Mouse (Mus musculus): ENCODE measurements around the gene Zfp658. TPM values are rescaled to one million over a fixed set of nuclear protein-coding genes. Genes with fewer than 3 reads are reported as not detected.

The Zfp658 gene
- total and polyA plus RNA-seq, 3 experiments: 0.70 to 0.93 (median 0.86) TPM

DNA sequence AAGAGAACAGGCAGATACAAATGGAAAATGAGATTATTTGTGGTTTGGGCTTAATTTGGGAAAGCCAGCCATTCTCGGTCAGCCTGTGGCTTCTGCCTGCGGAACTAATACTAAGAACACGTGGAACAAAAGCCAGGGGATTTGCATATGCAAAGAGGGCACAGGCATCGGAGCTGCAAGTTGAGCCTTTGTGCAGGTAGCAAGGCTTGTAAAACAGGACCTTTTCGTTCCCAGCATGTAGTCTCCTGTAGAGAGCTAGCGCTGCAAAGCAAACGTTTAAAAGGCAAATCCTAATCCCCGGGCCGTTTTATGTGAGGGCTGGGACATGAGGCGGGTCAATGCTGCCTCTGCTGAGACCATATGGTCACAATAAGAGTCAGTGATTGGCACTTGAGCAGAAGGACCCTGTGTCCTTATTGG, 605 bp downstream of the Zfp658 start:
- no peak for TF ChIP-seq EP300 (IDR thresholded peaks at IDR 0.05; ENCODE audit: insufficient read depth, low read depth, low read length)
- TF ChIP-seq CTCF (IDR thresholded peaks at IDR 0.05): no peak
- TF ChIP-seq POLR2A (IDR thresholded peaks at IDR 0.05; ENCODE audit: insufficient read depth, low read depth, low read length): no peak
- intact Hi-C loops (cut with DNase I): loop anchor here (2.0 to 10.0 kb wide), 3 partner anchors 16 to 258 kb away; partner anchors contain the start of genes Ctu1 and Zfp719
- Histone ChIP-seq H3K27ac (peak overlapping the region; percentile 66), H3K4me3 (peak overlapping the region; percentile 63), H3K36me3 (ENCODE audit: control insufficient read depth, insufficient read depth, low read length) (no peaks in the 10 kb centered on the region), H3K9ac (ENCODE audit: low read depth, low read length) (peak overlapping the region; percentile 65), H3K27me3 (ENCODE audit: control insufficient read depth, insufficient read depth, low read length) (no peaks in the 10 kb centered on the region), H3K4me1 (ENCODE audit: control insufficient read depth, insufficient read depth, low read length) (peaks cover 2% of the 10 kb centered on the region), H3K79me2 (replicated peaks; ENCODE audit: control insufficient read depth, insufficient read depth, low read length) (no peaks in the 10 kb centered on the region)
- no peak for DNase-seq
- WGBS: 2% methylated on average over 10 of the region's 10 CpGs

DNA sequence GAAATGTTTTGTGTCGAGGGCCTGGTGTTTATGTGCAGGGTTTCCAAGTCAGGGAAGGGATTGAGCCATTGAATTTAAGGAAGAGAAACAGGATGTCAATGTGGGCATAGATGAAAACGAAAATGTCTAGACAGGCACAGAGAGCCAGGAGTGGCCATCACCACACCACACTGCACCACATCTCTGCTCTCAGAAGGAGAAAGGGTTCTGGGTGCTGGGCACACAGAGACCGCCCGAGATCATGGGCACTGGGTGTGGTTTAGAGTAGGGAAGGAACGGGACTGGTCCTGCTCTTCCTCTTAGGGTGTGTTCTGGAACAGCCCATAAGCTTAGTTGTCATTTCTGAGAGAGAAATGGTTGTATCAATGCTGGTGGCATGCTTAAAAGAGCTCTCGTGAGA, 1.2 kb downstream of the Zfp658 start:
- Histone ChIP-seq H3K4me3 (peak overlapping the region; percentile 63; the same call in 1 of the 2 replicates), H3K9ac (ENCODE audit: low read depth, low read length) (no peak overlapping the region), H3K27me3 (ENCODE audit: control insufficient read depth, insufficient read depth, low read length) (no peaks in the 10 kb centered on the region), H3K4me1 (ENCODE audit: control insufficient read depth, insufficient read depth, low read length) (peaks cover 2% of the 10 kb centered on the region), H3K36me3 (ENCODE audit: control insufficient read depth, insufficient read depth, low read length) (no peaks in the 10 kb centered on the region), H3K27ac (no peak overlapping the region), H3K79me2 (replicated peaks; ENCODE audit: control insufficient read depth, insufficient read depth, low read length) (no peaks in the 10 kb centered on the region)
- TF ChIP-seq EP300 (IDR thresholded peaks at IDR 0.05; ENCODE audit: insufficient read depth, low read depth, low read length) (no peak), CTCF (IDR thresholded peaks at IDR 0.05) (no peak), POLR2A (IDR thresholded peaks at IDR 0.05; ENCODE audit: insufficient read depth, low read depth, low read length) (no peak)
- DNase-seq: peak; percentile 15 to 26
- intact Hi-C loops (cut with DNase I): loop anchor here (2.0 to 10.0 kb wide), 3 partner anchors 16 to 258 kb away; partner anchors contain the start of genes Ctu1 and Zfp719
- WGBS: 48% methylated on average over 6 of the region's 6 CpGs

DNA sequence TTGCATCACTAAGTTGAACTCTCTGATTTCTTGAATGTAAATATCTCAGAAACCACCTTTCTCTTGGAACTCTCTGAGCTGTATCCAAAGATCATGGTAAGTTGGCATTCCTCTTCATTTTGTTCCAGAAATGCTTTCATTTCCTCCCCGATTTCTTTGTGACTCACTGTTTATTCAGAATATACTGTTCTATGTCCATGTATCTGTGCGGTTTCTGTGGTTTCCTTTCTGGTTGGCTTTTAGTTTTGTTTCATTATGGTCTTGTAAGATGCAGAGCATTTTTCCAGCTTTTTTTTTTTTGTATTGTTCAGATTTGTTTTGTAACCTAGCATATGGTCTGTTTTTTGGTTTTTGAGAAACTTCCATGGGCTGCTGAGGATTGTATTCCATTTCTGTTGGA, 9.2 kb downstream of the Zfp658 start:
- no peaks in the 10 kb centered on the region for H3K36me3 ChIP-seq (ENCODE audit: control insufficient read depth, insufficient read depth, low read length)
- no peak for DNase-seq
- H3K27ac ChIP-seq: no peak overlapping the region
- no peaks in the 10 kb centered on the region for H3K4me1 ChIP-seq (ENCODE audit: control insufficient read depth, insufficient read depth, low read length)
- no peak overlapping the region for H3K9ac ChIP-seq (ENCODE audit: low read depth, low read length)
- TF ChIP-seq CTCF (IDR thresholded peaks at IDR 0.05): no peak
- no peak for TF ChIP-seq POLR2A (IDR thresholded peaks at IDR 0.05; ENCODE audit: insufficient read depth, low read depth, low read length)
- no peak for TF ChIP-seq EP300 (IDR thresholded peaks at IDR 0.05; ENCODE audit: insufficient read depth, low read depth, low read length)
- H3K27me3 ChIP-seq (ENCODE audit: control insufficient read depth, insufficient read depth, low read length): no peaks in the 10 kb centered on the region
- H3K4me3 ChIP-seq: no peak overlapping the region
- intact Hi-C loops (cut with DNase I): loop anchor here (10.0 kb wide), 1 partner anchor 214 kb away; the partner anchor contains the start of gene Klk10
- 92% methylated on average over 2 of the region's 2 CpGs for WGBS
- H3K79me2 ChIP-seq (replicated peaks; ENCODE audit: control insufficient read depth, insufficient read depth, low read length): no peaks in the 10 kb centered on the region

DNA sequence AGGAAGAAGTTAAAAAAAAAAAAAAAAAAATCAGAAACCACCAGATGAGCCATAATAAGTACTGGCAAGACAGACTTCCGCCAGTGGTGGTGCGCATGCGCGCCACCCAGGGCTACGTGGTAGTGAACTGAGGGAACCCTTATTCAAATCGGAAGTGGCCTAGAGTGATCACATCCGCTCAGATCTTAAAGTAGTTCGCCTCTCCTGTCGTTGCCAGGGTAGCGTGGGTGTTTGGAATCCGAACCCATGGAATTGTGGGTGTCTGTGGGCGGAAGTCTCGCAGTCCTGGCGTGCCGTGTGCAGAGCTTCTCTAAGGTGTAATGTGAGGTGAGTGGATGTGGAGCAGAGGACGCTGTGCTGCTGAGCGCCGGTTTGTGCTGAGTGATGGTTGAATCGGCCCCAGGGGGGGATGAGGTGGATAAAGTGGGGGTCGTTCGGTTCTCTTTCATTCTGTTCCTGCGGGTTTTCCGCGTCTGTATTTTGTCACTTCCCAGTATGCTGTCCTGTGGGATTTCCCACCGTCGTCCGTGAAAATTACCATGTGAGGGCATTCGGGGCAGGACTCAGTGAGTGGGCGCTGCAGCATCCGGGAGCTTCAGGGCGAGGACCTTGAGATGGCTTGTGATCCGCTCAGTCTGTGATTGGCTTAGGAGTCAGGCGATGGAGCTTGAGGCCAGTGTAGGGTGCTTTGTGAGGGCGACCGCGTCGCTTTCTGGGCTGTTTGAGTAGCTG, 17.6 kb downstream of the Zfp658 start, which contains the start of gene Zfp719:
Gene Zfp719 (plus strand): TSS at position 171 of the 732 bp plus-strand sequence.
- no peaks in the 10 kb centered on the region; the same call in 1 of the 2 replicates for H3K36me3 ChIP-seq (ENCODE audit: control insufficient read depth, insufficient read depth, low read length)
- H3K27ac ChIP-seq: peak within 1 kb of the TSS; percentile 88
- H3K27me3 ChIP-seq (ENCODE audit: control insufficient read depth, insufficient read depth, low read length): no peaks in the 10 kb centered on the region
- H3K4me3 ChIP-seq: peak within 1 kb of the TSS; percentile 84
- peak; percentile 87 to 93 for DNase-seq
- H3K4me1 ChIP-seq (ENCODE audit: control insufficient read depth, insufficient read depth, low read length): peaks cover 7% of the 10 kb centered on the region
- H3K79me2 ChIP-seq (replicated peaks; ENCODE audit: control insufficient read depth, insufficient read depth, low read length): no peaks in the 10 kb centered on the region
- intact Hi-C loops (cut with DNase I): loop anchor here (2.0 to 10.0 kb wide), 6 partner anchors 17 to 315 kb away; partner anchors contain the start of genes Klk10 and Zfp658
- H3K9ac ChIP-seq (ENCODE audit: low read depth, low read length): peak within 1 kb of the TSS; percentile 41
- under 1% methylated on average over 37 of the region's 37 CpGs for WGBS
- TF ChIP-seq EP300 (IDR thresholded peaks at IDR 0.05; ENCODE audit: insufficient read depth, low read depth, low read length) (peak; percentile 84), POLR2A (IDR thresholded peaks at IDR 0.05; ENCODE audit: insufficient read depth, low read depth, low read length) (peak; percentile 74), CTCF (IDR thresholded peaks at IDR 0.05) (no peak)

DNA sequence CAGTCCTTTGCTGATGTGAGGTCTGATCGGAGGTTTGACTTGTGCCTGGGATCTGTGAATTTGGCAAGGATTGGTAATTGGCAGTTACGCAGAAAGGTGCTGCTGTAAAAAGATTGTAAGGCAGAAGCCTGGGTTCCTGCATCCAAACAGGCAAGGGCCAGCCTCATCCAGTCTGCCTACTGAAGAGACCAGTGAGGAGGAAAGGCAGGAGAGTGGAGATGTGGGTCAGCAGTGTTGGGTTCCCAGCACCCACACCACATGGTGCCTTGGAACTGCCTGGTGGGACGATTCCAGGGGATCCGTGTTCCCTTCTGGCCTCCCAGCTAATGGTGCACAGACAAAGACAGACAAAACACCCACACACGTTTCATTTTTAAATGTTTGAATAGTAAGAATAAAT, 18.5 kb downstream of the Zfp658 start:
- Histone ChIP-seq H3K79me2 (replicated peaks; ENCODE audit: control insufficient read depth, insufficient read depth, low read length) (no peaks in the 10 kb centered on the region), H3K27me3 (ENCODE audit: control insufficient read depth, insufficient read depth, low read length) (no peaks in the 10 kb centered on the region), H3K36me3 (ENCODE audit: control insufficient read depth, insufficient read depth, low read length) (no peaks in the 10 kb centered on the region; the same call in 1 of the 2 replicates), H3K9ac (ENCODE audit: low read depth, low read length) (no peak overlapping the region; the same call in 1 of the 2 replicates), H3K27ac (no peak overlapping the region), H3K4me1 (ENCODE audit: control insufficient read depth, insufficient read depth, low read length) (peaks cover 7% of the 10 kb centered on the region), H3K4me3 (peak overlapping the region; percentile 84)
- WGBS: 53% methylated on average over 5 of the region's 5 CpGs
- no peak for DNase-seq
- intact Hi-C loops (cut with DNase I): loop anchor here (2.0 to 10.0 kb wide), 3 partner anchors 90 to 314 kb away; no protein-coding TSS in a partner anchor
- TF ChIP-seq POLR2A (IDR thresholded peaks at IDR 0.05; ENCODE audit: insufficient read depth, low read depth, low read length) (no peak), EP300 (IDR thresholded peaks at IDR 0.05; ENCODE audit: insufficient read depth, low read depth, low read length) (no peak), CTCF (IDR thresholded peaks at IDR 0.05) (no peak)
